Mouse (Mus musculus) liver, embryonic 14.5 days (tissue): ENCODE results near the gene Gm28036.

Experiments used
- CTCF ChIP-seq: IDR thresholded peaks from 2 replicates; pipeline ENCODE4 v1.5.1; 2016; ENCODE audit warnings: antibody characterized with exemption, low read depth, control low read depth
- EP300 ChIP-seq: IDR thresholded peaks from 2 replicates; pipeline ENCODE4 v1.6.1; 2016; ENCODE audit warnings: antibody characterized with exemption, low read depth

GRCm38 (mm10) chr2:156077461-156077860 lies 49.4 kb downstream of the Gm28036 start:
- TF ChIP-seq CTCF (no peak), EP300 (no peak)
